Mouse (Mus musculus): ENCODE measurements around the gene Ntrk3. TPM values are rescaled to one million over a fixed set of nuclear protein-coding genes. Genes with fewer than 3 reads are reported as not detected.

Gene Ntrk3
- polyA plus RNA-seq, 1 experiment from 2014 or later: 21.1 TPM

DNA sequence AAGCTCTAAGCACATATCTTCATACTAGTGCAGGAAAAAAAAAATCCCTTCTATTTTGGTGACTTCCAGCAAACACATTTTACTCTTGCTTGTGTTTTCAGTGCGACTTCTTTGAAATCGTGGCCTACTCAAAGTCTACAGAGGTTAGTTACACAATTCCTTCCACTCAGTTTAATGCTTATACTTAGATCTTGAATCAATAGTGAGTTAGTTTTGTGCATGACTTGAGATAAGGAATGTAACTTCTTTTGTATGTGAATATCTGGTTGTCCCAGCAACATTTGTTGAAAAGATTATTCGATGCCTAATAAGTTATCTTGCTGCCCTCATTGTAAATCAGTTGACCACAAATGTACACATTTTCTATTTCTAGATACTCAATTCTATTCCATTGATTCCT lies 411.6 kb downstream of the Ntrk3 start:
- Histone ChIP-seq H3K4me2 (no peak overlapping the region), H3K9me3 (no peaks in the 10 kb centered on the region), H3K27ac (no peak overlapping the region), H3K27me3 (no peaks in the 10 kb centered on the region), H3K9ac (no peak overlapping the region), H3K4me3 (no peak overlapping the region), H3K36me3 (no peaks in the 10 kb centered on the region), H3K4me1 (replicated peaks) (no peaks in the 10 kb centered on the region)
- ATAC-seq (ENCODE audit: low FRiP score): no peak
- 59% methylated on average over 3 of the region's 3 CpGs for WGBS

DNA sequence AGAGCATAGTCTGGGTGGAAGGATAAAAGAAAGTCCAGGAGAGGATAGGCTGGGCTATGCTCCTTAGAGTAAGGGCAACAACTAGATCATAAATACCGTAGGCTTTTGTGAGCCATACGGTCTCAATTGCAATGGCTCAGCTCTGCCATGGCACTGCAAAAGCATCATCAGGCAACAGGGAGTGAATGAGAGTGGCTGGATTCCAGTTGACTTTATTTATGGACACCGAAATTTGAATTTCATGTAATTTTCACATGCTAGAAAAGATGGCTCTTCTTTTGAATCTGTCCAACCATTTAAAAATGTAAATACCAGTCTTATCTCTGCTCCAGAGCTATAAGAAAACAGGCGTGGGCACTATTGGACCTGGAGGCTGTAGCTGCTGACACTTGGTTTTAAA lies 419.2 kb downstream of the Ntrk3 start:
- no peak overlapping the region for H3K27ac ChIP-seq
- no peaks in the 10 kb centered on the region for H3K9me3 ChIP-seq
- WGBS: 90% methylated on average over 4 of the region's 4 CpGs
- no peak for ATAC-seq (ENCODE audit: low FRiP score)
- no peak overlapping the region for H3K4me3 ChIP-seq
- no peaks in the 10 kb centered on the region for H3K36me3 ChIP-seq
- no peak overlapping the region for H3K9ac ChIP-seq
- H3K4me1 ChIP-seq (replicated peaks): no peaks in the 10 kb centered on the region
- H3K4me2 ChIP-seq: no peak overlapping the region
- no peaks in the 10 kb centered on the region for H3K27me3 ChIP-seq

DNA sequence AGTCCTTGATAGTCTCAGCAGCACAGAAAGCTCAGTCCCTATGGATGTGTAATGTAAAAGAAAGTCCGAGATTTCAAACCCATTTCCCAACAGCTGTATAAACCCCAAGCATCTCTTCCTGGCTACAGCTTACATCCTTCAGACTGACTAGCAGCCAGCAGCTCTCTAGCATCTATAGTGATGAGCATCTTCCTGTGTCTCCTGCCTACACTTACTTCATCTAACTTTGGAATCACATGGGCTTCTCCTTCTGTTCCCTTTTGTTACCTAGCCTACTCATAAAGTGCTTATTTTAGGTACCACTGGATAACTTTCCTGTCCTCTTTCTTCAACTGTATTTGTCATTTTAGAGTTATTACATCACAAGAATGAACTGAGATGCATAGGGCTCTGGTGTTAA lies 432.0 kb downstream of the Ntrk3 start:
- H3K4me3 ChIP-seq: no peak overlapping the region
- H3K4me2 ChIP-seq: no peak overlapping the region
- H3K9me3 ChIP-seq: peaks cover 20% of the 10 kb centered on the region
- H3K9ac ChIP-seq: no peak overlapping the region
- no peaks in the 10 kb centered on the region for H3K27me3 ChIP-seq
- no peaks in the 10 kb centered on the region for H3K4me1 ChIP-seq (replicated peaks)
- 100% methylated on average over 1 of the region's 1 CpGs for WGBS
- ATAC-seq (ENCODE audit: low FRiP score): no peak
- peaks cover 31% of the 10 kb centered on the region for H3K36me3 ChIP-seq
- H3K27ac ChIP-seq: no peak overlapping the region

DNA sequence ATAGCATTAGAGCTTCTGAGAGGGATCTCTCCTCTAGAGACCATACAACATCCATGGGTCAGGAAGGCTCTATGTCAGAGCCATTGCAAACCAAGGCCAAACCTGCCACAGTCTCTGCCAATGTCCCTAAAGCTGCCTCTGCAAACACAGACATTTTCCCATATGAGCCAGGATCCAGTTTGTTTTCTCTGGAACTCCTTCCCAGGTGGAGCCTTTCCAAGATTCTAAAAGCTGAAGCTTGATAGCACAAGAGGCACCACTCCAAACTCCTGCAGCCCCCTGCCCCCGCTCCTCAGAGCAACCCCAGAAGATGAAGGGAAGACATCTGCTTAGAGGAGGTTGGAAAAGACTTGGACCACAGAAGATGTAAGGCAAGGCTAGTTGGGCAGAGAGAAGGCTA lies 432.8 kb downstream of the Ntrk3 start:
- H3K4me1 ChIP-seq (replicated peaks): no peaks in the 10 kb centered on the region
- no peak for ATAC-seq (ENCODE audit: low FRiP score)

DNA sequence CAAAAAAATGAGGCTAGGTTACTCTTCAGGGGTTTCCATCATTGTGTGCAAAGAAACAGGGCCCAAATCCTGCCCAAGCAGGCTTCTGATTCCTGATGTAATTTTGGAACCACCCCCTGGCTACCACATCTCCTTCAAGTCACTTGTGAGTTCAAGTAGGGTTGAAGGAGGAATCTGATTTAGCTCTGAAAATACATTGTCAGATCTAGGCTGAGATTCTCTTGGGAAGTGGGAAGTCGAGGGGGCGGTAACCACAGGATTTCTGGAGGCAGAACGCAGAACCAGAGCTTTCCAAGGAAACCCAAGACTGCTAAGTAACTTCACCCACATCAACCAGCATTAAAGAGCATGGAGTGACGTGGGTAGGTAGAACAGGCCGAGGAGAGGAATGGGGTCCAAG lies 440.5 kb downstream of the Ntrk3 start:
- no peak overlapping the region for H3K9ac ChIP-seq
- H3K4me3 ChIP-seq: no peak overlapping the region
- no peak overlapping the region for H3K27ac ChIP-seq
- no peak overlapping the region for H3K4me2 ChIP-seq
- no peaks in the 10 kb centered on the region for H3K9me3 ChIP-seq
- 94% methylated on average over 5 of the region's 5 CpGs for WGBS
- no peaks in the 10 kb centered on the region for H3K27me3 ChIP-seq
- H3K36me3 ChIP-seq: peaks cover 22% of the 10 kb centered on the region
- no peak for ATAC-seq (ENCODE audit: low FRiP score)
- no peaks in the 10 kb centered on the region for H3K4me1 ChIP-seq (replicated peaks)

More for the DNA sequence above, 432.8 kb downstream of the Ntrk3 start:
- Histone ChIP-seq H3K36me3 (peaks cover 28% of the 10 kb centered on the region), H3K4me3 (no peak overlapping the region), H3K4me2 (no peak overlapping the region), H3K27me3 (no peaks in the 10 kb centered on the region), H3K27ac (no peak overlapping the region), H3K9ac (no peak overlapping the region), H3K9me3 (peaks cover 20% of the 10 kb centered on the region)
- WGBS: 96% methylated on average over 1 of the region's 1 CpGs

DNA sequence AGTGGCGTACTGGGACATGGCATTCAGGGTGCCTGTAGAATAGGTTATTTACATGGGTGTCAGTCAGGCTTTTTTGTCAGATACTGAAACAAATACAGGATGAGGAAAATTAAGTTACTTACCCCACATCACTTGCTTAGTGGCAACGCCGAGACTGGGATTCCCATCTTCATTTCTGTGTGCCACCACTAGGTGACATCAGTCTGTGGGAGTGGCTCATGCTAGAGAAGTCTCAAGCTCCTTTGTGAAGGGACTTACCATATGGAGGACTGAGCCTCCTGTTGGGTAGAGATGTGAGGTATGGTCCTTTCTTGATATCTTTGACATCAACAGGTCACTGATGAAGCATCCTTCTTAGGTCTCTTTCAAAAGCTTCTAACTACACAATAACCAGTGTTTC lies 443.5 kb downstream of the Ntrk3 start:
- no peak overlapping the region for H3K4me3 ChIP-seq
- peaks cover 7% of the 10 kb centered on the region; the same call in 1 of the 2 replicates for H3K36me3 ChIP-seq
- no peaks in the 10 kb centered on the region for H3K27me3 ChIP-seq
- ATAC-seq (ENCODE audit: low FRiP score): no peak
- H3K9ac ChIP-seq: no peak overlapping the region
- no peak overlapping the region for H3K27ac ChIP-seq
- no peak overlapping the region for H3K4me2 ChIP-seq
- no peaks in the 10 kb centered on the region for H3K9me3 ChIP-seq
- WGBS: 77% methylated on average over 3 of the region's 3 CpGs
- H3K4me1 ChIP-seq (replicated peaks): peaks cover 3% of the 10 kb centered on the region

DNA sequence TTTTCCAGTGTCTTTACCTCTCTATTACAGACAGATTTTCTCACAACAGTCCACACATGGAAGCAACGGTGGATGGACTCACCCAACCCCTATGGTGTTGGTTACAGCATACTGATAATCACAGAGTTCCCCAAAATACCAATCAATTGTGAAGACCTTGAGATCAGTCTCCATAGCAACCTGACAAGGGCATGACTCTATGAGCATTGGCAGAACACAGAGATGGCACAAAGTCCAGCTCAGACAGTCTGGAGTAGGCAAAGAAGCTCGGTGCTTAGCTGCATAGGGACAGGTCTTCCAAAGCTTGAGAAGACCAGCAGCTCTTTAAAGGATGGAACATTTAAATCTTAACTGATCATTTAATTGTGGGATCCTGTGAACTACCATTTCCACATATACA lies 447.6 kb downstream of the Ntrk3 start:
- H3K27me3 ChIP-seq: no peaks in the 10 kb centered on the region
- peaks cover 3% of the 10 kb centered on the region for H3K4me1 ChIP-seq (replicated peaks)
- WGBS: 66% methylated on average over 2 of the region's 2 CpGs
- no peak for ATAC-seq (ENCODE audit: low FRiP score)
- peaks cover 5% of the 10 kb centered on the region; the same call in 1 of the 2 replicates for H3K36me3 ChIP-seq
- H3K4me2 ChIP-seq: no peak overlapping the region
- no peak overlapping the region for H3K9ac ChIP-seq
- no peak overlapping the region; the same call in 1 of the 2 replicates for H3K27ac ChIP-seq
- no peak overlapping the region for H3K4me3 ChIP-seq
- H3K9me3 ChIP-seq: no peaks in the 10 kb centered on the region

DNA sequence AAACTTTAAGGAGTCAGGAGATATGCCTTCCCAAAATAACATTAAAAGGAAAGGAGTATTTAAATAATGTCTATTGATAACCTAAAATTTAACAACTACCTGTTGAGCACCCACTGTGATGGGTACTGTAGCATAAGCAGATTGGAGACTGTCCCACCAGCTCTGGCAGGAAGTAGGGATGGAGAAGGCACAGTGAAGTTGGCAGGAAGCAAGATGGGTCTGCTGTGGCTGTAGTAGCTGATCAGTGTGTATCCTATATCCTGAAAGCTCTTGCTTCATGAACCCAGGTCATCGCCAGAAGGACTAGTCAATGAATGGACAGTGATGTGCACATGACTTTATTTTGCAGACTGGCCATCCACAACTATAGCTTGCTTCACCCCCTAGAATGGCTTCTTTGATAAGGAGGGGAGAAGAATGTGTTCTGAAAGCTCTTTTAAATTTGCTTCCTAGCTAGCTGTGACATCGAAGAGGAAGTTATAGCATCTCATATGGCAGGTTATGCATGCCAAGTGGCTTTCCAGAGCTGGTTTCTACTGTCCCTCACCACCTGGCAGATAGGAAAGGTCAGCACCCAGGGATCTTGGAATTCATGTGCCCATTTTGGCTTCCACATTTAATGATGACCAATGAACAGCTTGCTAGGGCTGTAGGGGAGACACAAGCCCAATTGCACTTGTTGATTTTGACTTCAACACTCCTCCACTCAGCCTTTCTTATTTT lies 451.1 kb downstream of the Ntrk3 start:
- Histone ChIP-seq H3K27me3 (no peaks in the 10 kb centered on the region), H3K36me3 (no peaks in the 10 kb centered on the region), H3K27ac (no peak overlapping the region), H3K9me3 (no peaks in the 10 kb centered on the region), H3K4me3 (no peak overlapping the region), H3K4me1 (replicated peaks) (peaks cover 3% of the 10 kb centered on the region), H3K9ac (no peak overlapping the region), H3K4me2 (no peak overlapping the region)
- 96% methylated on average over 2 of the region's 2 CpGs for WGBS
- no peak for ATAC-seq (ENCODE audit: low FRiP score)

DNA sequence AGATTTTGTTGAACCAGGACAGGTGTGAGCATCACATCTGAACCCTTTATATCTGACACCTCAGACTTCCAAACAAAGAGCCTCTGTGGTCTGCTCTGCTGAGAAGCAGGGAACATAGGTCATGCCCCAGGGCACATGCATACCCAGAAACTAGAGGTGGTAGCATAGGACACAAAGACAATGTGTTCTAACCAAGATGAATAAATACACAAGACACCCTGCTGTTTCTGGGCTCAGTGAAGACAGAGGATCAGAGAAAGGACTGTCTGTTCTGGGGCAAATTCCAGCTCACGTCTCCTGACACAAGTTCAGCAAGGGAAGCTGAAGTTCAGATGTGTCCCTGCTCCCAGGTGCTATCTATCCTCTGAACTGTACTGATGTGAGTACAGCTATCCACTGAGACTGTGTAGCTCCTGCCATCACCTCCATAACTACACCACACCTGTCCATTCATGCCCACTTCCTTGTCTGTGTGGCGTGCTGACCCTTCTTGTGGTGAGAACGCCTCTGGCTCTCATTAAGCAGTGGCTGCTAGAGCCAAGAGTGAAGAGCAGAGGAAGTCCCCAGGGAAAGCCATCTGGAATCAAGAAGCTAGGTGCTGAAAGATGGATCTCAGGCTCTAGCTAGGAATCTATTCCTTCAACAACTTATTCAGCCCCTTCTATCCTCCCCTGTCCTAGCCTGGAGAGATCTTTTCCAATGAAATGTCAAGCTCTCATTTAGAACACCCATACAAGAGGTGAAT lies 468.1 kb downstream of the Ntrk3 start:
- no peak overlapping the region for H3K4me3 ChIP-seq
- no peak overlapping the region for H3K4me2 ChIP-seq
- 0 out of 2 replicates have a peak overlapping the region, but pooled peaks have one; percentile 8 for H3K27ac ChIP-seq
- WGBS: 61% methylated on average over 3 of the region's 3 CpGs
- no peak overlapping the region for H3K9ac ChIP-seq
- H3K27me3 ChIP-seq: no peaks in the 10 kb centered on the region
- no peak for ATAC-seq (ENCODE audit: low FRiP score)
- H3K4me1 ChIP-seq (replicated peaks): peaks cover 10% of the 10 kb centered on the region
- no peaks in the 10 kb centered on the region for H3K9me3 ChIP-seq
- no peaks in the 10 kb centered on the region for H3K36me3 ChIP-seq

DNA sequence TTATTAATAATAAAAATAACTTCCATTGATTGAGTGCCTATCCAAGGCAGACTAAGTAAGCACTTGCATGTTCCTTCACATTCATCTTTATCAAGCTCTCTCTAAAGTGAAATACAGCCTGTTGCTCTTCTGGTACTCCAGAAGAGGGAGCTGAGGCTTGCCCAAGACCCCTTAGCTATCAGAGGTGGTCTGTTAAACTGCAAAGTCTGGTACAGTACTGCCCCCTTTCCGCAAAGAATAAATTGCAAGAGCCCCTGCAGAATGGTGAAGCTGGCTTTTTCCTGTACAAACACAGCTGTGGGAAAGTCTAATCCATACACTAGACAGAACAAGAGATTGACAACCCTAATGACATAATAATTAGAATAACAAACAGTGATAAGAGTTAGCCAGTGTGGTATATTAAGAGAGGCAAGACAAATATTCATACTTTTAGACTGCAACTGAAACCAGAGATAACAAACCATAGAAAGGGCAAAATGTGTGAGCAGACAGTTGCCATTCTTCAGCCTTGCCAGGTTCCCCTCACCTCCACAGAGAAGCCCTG lies 470.3 kb downstream of the Ntrk3 start:
- Histone ChIP-seq H3K36me3 (no peaks in the 10 kb centered on the region), H3K4me1 (replicated peaks) (peaks cover 10% of the 10 kb centered on the region), H3K27me3 (no peaks in the 10 kb centered on the region), H3K27ac (no peak overlapping the region), H3K9me3 (no peaks in the 10 kb centered on the region), H3K4me3 (no peak overlapping the region), H3K9ac (no peak overlapping the region), H3K4me2 (no peak overlapping the region)
- ATAC-seq (ENCODE audit: low FRiP score): no peak; the same call in 1 of the 2 replicates
- WGBS: 6% methylated on average over 1 of the region's 1 CpGs

DNA sequence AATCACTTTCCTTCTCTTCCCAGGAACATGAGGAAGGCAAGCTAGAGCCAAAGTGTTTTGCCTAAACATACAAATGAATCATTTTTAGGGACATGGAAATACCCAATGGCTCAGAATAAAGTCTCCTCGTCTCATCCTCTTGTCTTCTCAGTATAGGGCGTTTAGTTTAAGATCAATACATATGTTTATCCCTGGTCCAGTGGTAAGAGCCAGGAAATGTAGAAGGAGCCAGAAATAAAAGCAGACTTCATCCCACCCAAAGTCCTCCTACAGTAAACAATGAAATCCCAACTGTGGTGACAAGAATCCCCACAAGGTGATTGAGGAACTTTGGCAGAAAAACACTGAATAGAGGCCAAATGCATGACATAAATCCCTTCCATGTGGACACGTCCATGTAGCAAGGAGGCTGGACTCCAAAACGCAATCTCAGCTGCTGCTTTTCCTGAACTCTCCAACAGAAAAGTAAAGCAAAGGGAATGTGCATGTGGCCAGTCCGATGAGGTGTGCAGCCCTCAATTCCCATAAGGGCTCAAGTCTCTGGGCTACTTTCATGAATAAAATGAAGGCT lies 473.3 kb downstream of the Ntrk3 start:
- 76% methylated on average over 5 of the region's 5 CpGs for WGBS

DNA sequence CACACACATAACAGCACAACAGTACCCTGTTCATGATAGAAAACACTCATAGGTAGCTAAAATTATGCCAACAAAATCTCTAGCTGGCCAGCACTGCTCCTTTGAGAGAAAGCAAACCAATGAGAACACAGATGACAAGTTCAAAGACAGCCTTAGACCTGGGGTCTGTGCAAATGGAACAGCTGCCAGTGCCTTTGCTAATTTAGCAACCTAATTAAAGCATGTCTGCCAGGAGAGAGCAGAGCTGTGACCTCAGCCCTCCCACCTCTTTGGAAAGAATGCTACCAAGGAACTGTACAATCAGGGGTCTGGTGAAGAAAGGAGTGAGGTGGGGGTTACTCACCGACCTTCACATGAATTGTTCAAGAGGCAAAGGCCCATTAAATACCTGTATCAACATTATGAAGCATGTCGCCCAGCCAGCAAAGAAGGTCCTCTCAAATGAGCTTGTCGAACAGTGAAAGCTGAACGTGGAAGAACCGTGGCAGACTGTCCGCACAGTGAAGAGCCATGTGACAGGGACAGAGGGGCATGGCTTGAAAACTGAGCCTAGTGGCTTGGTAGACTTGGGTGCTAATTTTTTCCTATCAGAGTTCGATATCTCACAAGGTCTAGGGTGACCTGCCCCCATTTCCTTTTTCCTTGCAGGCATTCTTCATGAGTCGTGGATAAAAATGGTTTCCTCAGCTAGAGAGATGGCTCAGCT lies 476.2 kb downstream of the Ntrk3 start:
- Histone ChIP-seq H3K27me3 (no peaks in the 10 kb centered on the region), H3K36me3 (peaks cover 7% of the 10 kb centered on the region; the same call in 1 of the 2 replicates), H3K4me1 (replicated peaks) (no peaks in the 10 kb centered on the region), H3K27ac (0 out of 2 replicates have a peak overlapping the region, but pooled peaks have one; percentile 10), H3K4me2 (no peak overlapping the region), H3K9me3 (no peaks in the 10 kb centered on the region), H3K4me3 (no peak overlapping the region), H3K9ac (no peak overlapping the region)
- ATAC-seq (ENCODE audit: low FRiP score): no peak
- 74% methylated on average over 8 of the region's 8 CpGs for WGBS

More for the DNA sequence above, 473.3 kb downstream of the Ntrk3 start:
- Histone ChIP-seq H3K9me3 (no peaks in the 10 kb centered on the region), H3K36me3 (peaks cover 3% of the 10 kb centered on the region; the same call in 1 of the 2 replicates), H3K27ac (no peak overlapping the region), H3K4me3 (no peak overlapping the region), H3K9ac (no peak overlapping the region), H3K27me3 (no peaks in the 10 kb centered on the region), H3K4me2 (no peak overlapping the region), H3K4me1 (replicated peaks) (peaks cover 4% of the 10 kb centered on the region)
- ATAC-seq (ENCODE audit: low FRiP score): no peak
